Mouse (Mus musculus): ENCODE data around the gene Gm10382. TPM values are rescaled to one million over a fixed set of nuclear protein-coding genes. Genes with fewer than 3 reads are reported as not detected.
"Not testable (repeated sequence)": the region's sequence is repeated elsewhere in the genome, so short reads cannot be mapped to it uniquely, and the experiment has no call there.

The Gm10382 gene
- polyA plus RNA-seq, 1 experiment from 2014 or later, result 0.74 TPM

DNA sequence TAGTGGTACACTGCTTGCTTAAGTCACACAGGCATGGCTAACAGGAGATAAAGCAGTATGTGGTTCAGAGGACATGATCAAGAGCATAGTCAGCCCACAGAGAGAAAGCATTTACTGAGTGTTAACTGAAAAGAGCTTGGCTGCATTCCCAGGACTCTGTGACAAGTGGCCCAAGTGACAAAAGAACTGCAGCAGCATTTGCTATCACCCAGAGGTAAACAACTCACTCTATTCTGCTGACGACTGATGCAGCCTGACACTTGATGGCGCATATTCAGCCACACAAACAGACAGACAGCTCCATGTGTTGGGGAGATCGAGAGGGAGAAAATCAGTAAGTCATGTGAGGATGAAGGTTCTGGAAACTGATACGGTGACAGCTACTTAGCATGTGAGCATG is 24.6 kb downstream of the Gm10382 start:
- no peak for DNase-seq (ENCODE audit: low spot score)

DNA sequence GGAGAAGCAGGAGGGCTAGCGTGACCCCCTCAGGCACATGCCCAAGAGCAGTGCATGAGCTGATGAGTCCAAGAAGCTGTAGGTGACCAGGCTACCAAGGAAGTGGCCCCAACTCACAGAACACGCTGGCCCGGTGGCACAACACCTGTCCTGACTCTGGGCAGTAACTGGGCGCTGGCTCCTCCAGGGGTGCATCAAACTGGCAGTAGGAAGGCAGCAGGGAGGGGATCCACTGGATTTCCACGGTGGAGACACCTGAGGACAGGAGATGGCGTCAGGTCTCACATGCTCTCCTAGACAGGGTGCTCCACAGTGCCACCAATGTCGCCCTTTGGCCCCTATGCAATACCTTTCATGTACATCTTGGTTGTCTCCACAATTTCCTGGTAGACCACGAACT is 27.1 kb downstream of the Gm10382 start:
- DNase-seq (ENCODE audit: low spot score), result no peak

DNA sequence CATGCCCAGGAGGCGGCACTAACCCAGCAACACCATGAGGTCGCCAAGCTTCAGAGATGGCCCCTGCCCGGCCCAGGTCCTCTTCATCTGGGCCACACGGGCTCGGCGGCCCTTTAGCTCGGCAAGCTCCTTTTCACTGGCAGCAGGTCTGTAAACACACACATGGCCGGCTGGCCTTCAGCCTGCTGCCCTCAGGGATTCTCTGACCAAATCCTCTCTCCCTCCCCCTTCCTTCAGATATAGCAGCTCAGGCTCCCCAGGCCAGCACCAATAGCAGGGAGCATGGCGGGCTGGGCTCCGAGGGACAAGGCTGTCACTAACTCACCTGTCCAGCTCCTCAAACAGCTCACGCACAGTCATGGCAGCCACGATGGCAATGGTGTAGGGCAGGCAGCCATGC is 29.5 kb downstream of the Gm10382 start:
- DNase-seq (ENCODE audit: low spot score), result no peak

DNA sequence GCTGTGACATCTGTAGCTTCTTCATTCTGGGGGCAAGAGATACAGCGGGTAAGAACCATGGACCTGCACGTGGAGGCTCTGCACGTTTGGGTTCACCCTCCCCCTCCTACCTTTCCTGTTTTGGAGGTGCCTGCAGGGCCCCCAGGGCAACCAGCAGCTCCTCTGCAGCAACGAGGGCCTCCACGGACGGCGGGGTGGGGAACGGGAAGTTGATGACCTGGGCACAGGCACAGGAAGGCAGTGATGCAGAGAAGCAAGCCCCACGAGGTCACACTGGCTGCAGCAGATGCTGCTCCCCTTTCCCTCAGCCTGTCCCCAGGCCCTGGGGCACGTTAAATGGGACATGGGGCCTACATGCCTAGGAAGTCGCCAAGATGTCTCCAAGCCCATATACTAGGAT is 30.0 kb downstream of the Gm10382 start:
- no peak for DNase-seq (ENCODE audit: low spot score)

DNA sequence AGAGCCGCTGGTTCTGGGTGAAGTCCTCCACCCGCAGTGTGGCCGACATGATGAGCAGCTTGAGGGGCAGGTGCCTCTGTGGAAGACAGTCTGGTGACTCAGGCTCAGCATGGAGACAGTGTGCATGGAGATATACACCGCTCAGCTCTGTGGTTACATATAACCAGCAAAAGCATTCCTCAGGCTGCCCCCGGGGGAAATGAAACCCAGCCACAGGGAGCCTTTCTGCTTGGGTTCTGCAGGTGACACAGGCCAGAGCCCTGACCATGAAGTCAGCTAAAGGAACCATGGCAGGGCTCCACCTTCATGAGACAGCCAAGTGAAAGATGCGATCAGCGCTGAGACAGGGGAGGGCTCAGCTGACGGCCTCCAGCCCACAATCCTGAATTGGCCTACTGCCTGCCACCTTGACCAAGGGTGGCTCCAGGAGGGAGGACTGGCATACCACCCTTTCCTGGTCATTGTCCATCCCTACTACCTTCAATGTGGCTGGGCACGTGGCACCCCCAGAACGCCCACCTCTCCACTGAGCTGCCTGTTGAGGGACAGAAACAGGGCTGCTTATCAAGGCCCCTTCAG is 36.7 kb downstream of the Gm10382 start:
- DNase-seq (ENCODE audit: low spot score), result no peak

DNA sequence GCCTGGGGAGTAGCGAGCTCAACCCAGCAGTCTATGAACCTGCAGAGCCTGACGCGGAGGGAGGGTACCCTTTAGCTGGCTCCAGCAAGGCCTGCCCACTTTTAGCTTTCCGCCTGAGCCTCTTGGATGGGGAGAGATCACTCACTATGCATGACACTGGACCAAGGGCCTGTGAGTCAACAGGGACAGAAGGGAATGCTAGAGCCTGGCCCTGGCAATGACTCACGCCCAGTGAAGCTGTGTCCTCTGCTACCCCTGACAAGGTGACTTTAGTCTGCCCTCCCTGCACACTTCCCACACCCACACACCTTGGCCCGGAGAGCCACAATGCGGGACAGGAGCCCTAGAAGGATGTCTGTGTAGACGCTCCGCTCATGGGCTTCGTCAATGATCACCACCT is 37.2 kb downstream of the Gm10382 start:
- no peak for DNase-seq (ENCODE audit: low spot score)

DNA sequence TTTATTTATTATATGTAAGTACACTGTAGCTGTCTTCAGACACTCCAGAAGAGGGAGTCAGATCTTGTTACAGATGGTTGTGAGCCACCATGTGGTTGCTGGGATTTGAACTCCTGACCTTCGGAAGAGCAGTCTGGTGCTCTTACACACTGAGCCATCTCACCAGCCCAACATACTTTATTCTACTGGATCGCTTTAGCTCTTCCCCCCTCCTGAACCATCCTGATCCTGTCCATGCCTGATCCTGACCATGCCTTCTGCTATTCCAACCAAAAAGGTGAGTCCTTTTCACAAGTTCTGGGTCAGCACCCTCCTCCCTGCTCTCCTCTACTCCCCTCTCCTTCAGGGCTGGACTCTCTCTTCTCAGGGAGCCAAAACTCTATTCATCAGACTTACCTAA is 43.2 kb downstream of the Gm10382 start:
- not testable (repeated sequence) for DNase-seq (ENCODE audit: low spot score)

DNA sequence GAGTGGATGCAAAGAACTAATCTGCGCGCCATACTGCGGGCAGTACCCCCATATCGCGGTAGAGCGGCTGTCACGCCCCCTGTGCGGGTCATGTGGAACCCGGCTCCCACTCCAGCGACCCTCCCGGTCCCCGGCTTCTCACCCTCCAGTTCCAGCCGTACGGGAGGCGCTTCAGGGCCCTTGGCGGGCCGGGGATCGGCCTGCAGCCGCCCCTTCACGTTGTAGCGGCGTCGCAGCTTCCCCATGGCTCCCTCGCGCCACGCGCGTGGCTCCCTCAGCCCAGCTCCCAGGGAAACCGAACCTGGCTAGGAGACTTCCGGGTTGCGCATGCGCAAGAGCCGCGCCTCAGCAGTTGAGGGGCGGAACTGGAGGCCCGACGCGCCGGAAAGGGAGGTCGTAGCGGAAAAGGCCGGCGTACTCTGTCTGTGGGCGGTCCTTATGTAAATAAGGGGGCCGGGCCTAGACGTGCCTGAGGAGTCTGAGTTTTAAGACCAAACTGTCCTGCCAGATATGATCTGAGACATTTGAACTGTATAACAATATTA is 44.7 kb downstream of the Gm10382 start, which contains the start of gene Dhx37:
Gene Dhx37, minus strand, starts transcription at position 329 of the 545 bp plus-strand sequence.
- DNase-seq (ENCODE audit: low spot score), result peak; percentile 97

DNA sequence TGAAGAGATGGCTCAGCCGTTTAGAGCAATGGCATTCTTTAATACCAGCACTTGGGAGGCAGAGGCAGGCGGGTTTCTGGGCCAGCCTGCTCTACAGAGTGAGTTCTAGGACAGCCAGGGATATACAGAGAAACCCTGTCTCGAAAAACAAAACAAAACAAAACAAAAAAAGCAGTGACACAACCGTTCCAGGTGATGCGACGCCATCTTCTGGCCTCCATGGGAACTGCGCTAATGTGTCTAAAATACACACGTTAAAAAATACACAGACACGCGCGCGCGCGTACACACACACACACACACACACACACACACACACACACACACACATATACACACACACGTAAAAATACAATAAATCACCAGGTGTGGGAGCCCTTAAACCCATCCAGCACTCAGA is 45.2 kb downstream of the Gm10382 start:
- DNase-seq (ENCODE audit: low spot score), result not testable (repeated sequence)

Other genes with a start within 250 kb of the Gm10382 start
- gene Ncor2, start 210.1 kb upstream of the Gm10382 start, polyA plus RNA-seq (2015; fragmentation: Nextera tagmentation; extraction: Ambion mirVana), result 14.3 and 19.8 TPM in 2 replicates
- 36.7 and 37.9 TPM in 2 replicates for gene Scarb1, start 48.2 kb upstream of the Gm10382 start, polyA plus RNA-seq (2015; fragmentation: Nextera tagmentation; extraction: Ambion mirVana)
- gene Ubc, start 880 bp downstream of the Gm10382 start, polyA plus RNA-seq (2015; fragmentation: Nextera tagmentation; extraction: Ambion mirVana), result 532 and 603 TPM in 2 replicates
- 8.1 and 8.2 TPM in 2 replicates for gene Dhx37, start 44.8 kb downstream of the Gm10382 start, polyA plus RNA-seq (2015; fragmentation: Nextera tagmentation; extraction: Ambion mirVana)
- gene Bri3bp, start 52.2 kb downstream of the Gm10382 start, polyA plus RNA-seq (2015; fragmentation: Nextera tagmentation; extraction: Ambion mirVana), result 37.3 and 42.5 TPM in 2 replicates
- gene Aacs, start 86.5 kb downstream of the Gm10382 start, polyA plus RNA-seq (2015; fragmentation: Nextera tagmentation; extraction: Ambion mirVana), result 31.3 and 32.7 TPM in 2 replicates
- 0.04 TPM in 1 of 2 replicates, not detected in the other for gene Tmem132b, start 142.5 kb downstream of the Gm10382 start, polyA plus RNA-seq (2015; fragmentation: Nextera tagmentation; extraction: Ambion mirVana)